Mouse (Mus musculus) gastrocnemius, adult 8-10 months (tissue): ENCODE measurements around the gene Atic. TPM values are rescaled to one million over a fixed set of nuclear protein-coding genes. Genes with fewer than 3 reads are reported as not detected.

ENCODE experiments used
- DNase-seq, 2 experiments: peaks; one replicate each; pipeline ENCODE4 v3.0.0; 2022; ENCODE audit warnings: low spot score in 2 of 2
- total RNA-seq, 4 experiments: library from RNA; stranded (reverse); gene quantifications; 2 replicates each; pipeline ENCODE4 v1.2.4; 2022

Atic gene
- total RNA-seq, 4 experiments from 2014 or later = 23.2 to 29.8 (median 25.6) TPM

GRCm38 (mm10) chr1:71593184-71593583 lies 36.2 kb downstream of the Atic start:
- DNase-seq = no peak

GRCm38 (mm10) chr1:71594268-71594667 lies 37.3 kb downstream of the Atic start:
- no peak for DNase-seq

- DNase-seq = no peak
Observed at GRCm38 (mm10) chr1:71595365-71595764, 38.4 kb downstream of the Atic start.

- DNase-seq = no peak
Observed at GRCm38 (mm10) chr1:71605751-71606150, 48.8 kb downstream of the Atic start.

GRCm38 (mm10) chr1:71606600-71607325 lies 49.8 kb downstream of the Atic start:
- DNase-seq = no peak

GRCm38 (mm10) chr1:71609057-71609775 lies 52.3 kb downstream of the Atic start:
- no peak for DNase-seq

GRCm38 (mm10) chr1:71609916-71610315 lies 53.0 kb downstream of the Atic start:
- DNase-seq = no peak

- no peak for DNase-seq
Observed at GRCm38 (mm10) chr1:71612256-71612655, 55.3 kb downstream of the Atic start.

- no peak for DNase-seq
Observed at GRCm38 (mm10) chr1:71614545-71615246, 57.7 kb downstream of the Atic start.

GRCm38 (mm10) chr1:71621526-71621925 lies 64.6 kb downstream of the Atic start:
- DNase-seq = no peak

- DNase-seq = no peak
Observed at GRCm38 (mm10) chr1:71623625-71624024, 66.7 kb downstream of the Atic start.

Other genes with a start within 250 kb of the Atic start
- not detected for gene Abca12, start 142.2 kb upstream of the Atic start, total RNA-seq
- gene Fn1, start 96.0 kb downstream of the Atic start, total RNA-seq = 10 to 100 TPM; 18.4 to 36.6 (median 23.6) TPM